Mouse (Mus musculus) embryonic fibroblast, embryonic 13.5 days (primary cell): ENCODE data around the gene Lta.

Experiments
- CTCF ChIP-seq: IDR thresholded peaks from 2 replicates; pipeline ENCODE4 v1.5.1; 2011; ENCODE audit warnings: mild to moderate bottlenecking, control low read depth, low read length, moderate library complexity, borderline replicate concordance; ENCODE audit not compliant: insufficient read depth
- POLR2A ChIP-seq: IDR thresholded peaks from 2 replicates; pipeline ENCODE4 v1.6.1; 2011; ENCODE audit warnings: low read depth, mild to moderate bottlenecking, control low read depth, low read length, moderate library complexity

GRCm38 (mm10) chr17:35205380-35205769 lies 224 bp upstream of the Lta start:
- TF ChIP-seq CTCF (no peak), POLR2A (no peak)
